Mouse (Mus musculus) CD4-positive naive resting alpha-beta T cell, adult 57 days (primary cell): ENCODE measurements around the gene Vmn2r97. TPM values are rescaled to one million over a fixed set of nuclear protein-coding genes. Genes with fewer than 3 reads are reported as not detected.

Experiments used
- total RNA-seq: library from RNA; stranded (reverse); gene quantifications from one replicate; pipeline ENCODE4 v1.2.4, GENCODE M21; 2023

The Vmn2r97 gene
- 0.12 TPM for total RNA-seq

DNA sequence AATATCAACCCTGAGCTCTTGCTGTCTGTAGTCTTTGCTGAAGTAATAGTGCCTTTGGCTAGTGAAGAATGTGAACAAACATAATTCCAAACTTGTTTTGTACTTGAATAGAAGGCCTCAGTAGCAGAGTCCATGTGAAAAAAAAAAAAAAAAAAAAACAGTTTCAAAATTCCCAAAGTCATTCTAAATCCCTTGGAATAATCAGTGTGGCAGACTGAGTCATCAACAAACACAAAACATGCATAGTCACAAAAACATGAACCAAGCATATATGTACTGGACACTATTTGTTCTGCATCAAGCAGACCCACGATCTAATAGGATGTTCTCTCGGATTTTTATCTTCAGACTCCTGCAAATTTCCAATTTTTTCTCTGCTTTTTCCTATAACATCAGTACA is at the start of gene Vmn2r97:
Vmn2r97 (plus strand) TSS at position 301 of the 400 bp plus-strand sequence.

Other genes starting within 250 kb of the Vmn2r97 start
- gene Vmn2r98, start 139.2 kb downstream of the Vmn2r97 start, total RNA-seq, result not detected